Mouse (Mus musculus): ENCODE results near the gene Spata20. TPM values are rescaled to one million over a fixed set of nuclear protein-coding genes. Genes with fewer than 3 reads are reported as not detected.
A peak's percentile ranks its signal among the peaks of the same experiment; 100 is the strongest.

Spata20 gene
- polyA plus RNA-seq, 1 experiment from 2014 or later, result 0.08 TPM

DNA sequence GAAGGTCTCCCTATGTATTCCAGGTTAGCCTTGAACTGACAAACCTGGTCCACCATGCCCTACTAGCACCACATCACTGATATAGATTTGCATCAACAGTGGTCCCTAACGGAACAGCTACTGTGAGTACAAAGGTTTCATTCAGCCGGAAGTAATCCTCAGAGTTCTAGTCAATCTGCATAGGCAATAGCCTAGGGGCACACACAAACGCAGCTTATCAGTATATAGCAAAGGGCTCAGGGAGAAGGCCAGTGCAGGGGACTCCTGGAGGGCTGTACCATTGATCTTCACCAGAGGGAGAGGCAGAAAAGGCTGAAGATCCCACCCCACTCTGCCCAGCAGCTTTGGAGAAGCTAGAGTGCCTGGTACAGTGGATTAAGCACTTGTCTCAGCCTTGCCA, 39.0 kb downstream of the Spata20 start:
- no peaks in the 10 kb centered on the region for H3K9me3 ChIP-seq (replicated peaks; ENCODE audit: control insufficient read depth, low read length)
- no peak for ATAC-seq (replicated peaks; ENCODE audit: extremely low read depth, insufficient read depth, low FRiP score)
- no peak overlapping the region for H3K4me3 ChIP-seq (ENCODE audit: low read length)
- 45% methylated on average over 3 of the region's 3 CpGs for WGBS
- H3K4me1 ChIP-seq (ENCODE audit: control insufficient read depth, insufficient read depth, low read length), result peaks cover 34% of the 10 kb centered on the region
- no peak overlapping the region for H3K27ac ChIP-seq (ENCODE audit: low read length)
- no peak overlapping the region for H3K4me2 ChIP-seq (ENCODE audit: low read depth, low read length)
- no peak overlapping the region for H3K9ac ChIP-seq (ENCODE audit: low read length)
- H3K27me3 ChIP-seq (ENCODE audit: control insufficient read depth, insufficient read depth, low read length), result peaks cover 2% of the 10 kb centered on the region; the same call in 1 of the 2 replicates
- H3K36me3 ChIP-seq (ENCODE audit: control insufficient read depth, insufficient read depth), result no peaks in the 10 kb centered on the region

DNA sequence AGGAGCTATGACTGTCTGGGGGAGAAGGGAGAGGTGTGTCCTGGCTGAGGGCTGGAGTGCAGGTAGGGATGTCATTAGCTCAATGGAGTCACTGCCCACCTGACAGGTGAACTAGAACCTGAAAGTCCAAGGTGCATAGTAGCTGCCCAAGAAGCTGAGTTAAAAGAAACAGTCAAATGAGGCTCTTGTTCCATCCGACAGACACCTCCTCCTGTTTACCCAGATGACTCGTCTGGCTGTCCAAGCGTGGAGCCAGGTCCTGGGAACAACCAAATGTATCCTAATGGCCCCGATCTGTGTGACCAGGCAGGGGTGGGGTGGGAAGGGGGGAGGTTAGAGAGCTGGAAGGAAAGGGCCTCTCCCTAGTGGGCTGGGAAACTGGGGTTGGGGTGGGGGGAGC, 40.7 kb downstream of the Spata20 start:
- WGBS, result 64% methylated on average over 4 of the region's 4 CpGs
- Histone ChIP-seq H3K9me3 (replicated peaks; ENCODE audit: control insufficient read depth, low read length) (no peaks in the 10 kb centered on the region), H3K9ac (ENCODE audit: low read length) (no peak overlapping the region), H3K4me1 (ENCODE audit: control insufficient read depth, insufficient read depth, low read length) (peaks cover 32% of the 10 kb centered on the region), H3K4me2 (ENCODE audit: low read depth, low read length) (no peak overlapping the region), H3K4me3 (ENCODE audit: low read length) (no peak overlapping the region), H3K27ac (ENCODE audit: low read length) (no peak overlapping the region), H3K27me3 (ENCODE audit: control insufficient read depth, insufficient read depth, low read length) (peaks cover 2% of the 10 kb centered on the region; the same call in 1 of the 2 replicates), H3K36me3 (ENCODE audit: control insufficient read depth, insufficient read depth) (no peaks in the 10 kb centered on the region)
- ATAC-seq (replicated peaks; ENCODE audit: extremely low read depth, insufficient read depth, low FRiP score), result no peak

- Histone ChIP-seq H3K4me1 (ENCODE audit: control insufficient read depth, insufficient read depth, low read length) (peaks cover 29% of the 10 kb centered on the region), H3K9ac (ENCODE audit: low read length) (no peak overlapping the region), H3K27me3 (ENCODE audit: control insufficient read depth, insufficient read depth, low read length) (peaks cover 2% of the 10 kb centered on the region; the same call in 1 of the 2 replicates), H3K9me3 (replicated peaks; ENCODE audit: control insufficient read depth, low read length) (no peaks in the 10 kb centered on the region), H3K36me3 (ENCODE audit: control insufficient read depth, insufficient read depth) (no peaks in the 10 kb centered on the region), H3K4me2 (ENCODE audit: low read depth, low read length) (no peak overlapping the region), H3K4me3 (ENCODE audit: low read length) (no peak overlapping the region), H3K27ac (ENCODE audit: low read length) (no peak overlapping the region)
- 70% methylated on average over 5 of the region's 5 CpGs for WGBS
- no peak for ATAC-seq (replicated peaks; ENCODE audit: extremely low read depth, insufficient read depth, low FRiP score)
Observed at GRCm38 (mm10) chr11:94444829-94445228, 41.1 kb downstream of the Spata20 start.

- H3K4me2 ChIP-seq (ENCODE audit: low read depth, low read length), result no peak overlapping the region
- H3K27me3 ChIP-seq (ENCODE audit: control insufficient read depth, insufficient read depth, low read length), result peaks cover 5% of the 10 kb centered on the region
- WGBS, result 51% methylated on average over 9 of the region's 9 CpGs
- no peak for ATAC-seq (replicated peaks; ENCODE audit: extremely low read depth, insufficient read depth, low FRiP score)
- H3K9me3 ChIP-seq (replicated peaks; ENCODE audit: control insufficient read depth, low read length), result no peaks in the 10 kb centered on the region
- no peak overlapping the region for H3K9ac ChIP-seq (ENCODE audit: low read length)
- no peaks in the 10 kb centered on the region for H3K36me3 ChIP-seq (ENCODE audit: control insufficient read depth, insufficient read depth)
- H3K4me1 ChIP-seq (ENCODE audit: control insufficient read depth, insufficient read depth, low read length), result peaks cover 11% of the 10 kb centered on the region
- no peak overlapping the region for H3K4me3 ChIP-seq (ENCODE audit: low read length)
- H3K27ac ChIP-seq (ENCODE audit: low read length), result no peak overlapping the region
Observed at GRCm38 (mm10) chr11:94441752-94442151, 44.2 kb downstream of the Spata20 start.

- ATAC-seq (replicated peaks; ENCODE audit: extremely low read depth, insufficient read depth, low FRiP score), result peak; percentile 30; the same call in 1 of the 2 replicates
- Histone ChIP-seq H3K36me3 (ENCODE audit: control insufficient read depth, insufficient read depth) (no peaks in the 10 kb centered on the region), H3K9ac (ENCODE audit: low read length) (no peak overlapping the region; the same call in 1 of the 2 replicates), H3K4me3 (ENCODE audit: low read length) (no peak overlapping the region), H3K4me2 (ENCODE audit: low read depth, low read length) (no peak overlapping the region), H3K27ac (ENCODE audit: low read length) (0 out of 2 replicates have a peak overlapping the region, but pooled peaks have one; percentile 37), H3K9me3 (replicated peaks; ENCODE audit: control insufficient read depth, low read length) (no peaks in the 10 kb centered on the region), H3K4me1 (ENCODE audit: control insufficient read depth, insufficient read depth, low read length) (peaks cover 11% of the 10 kb centered on the region), H3K27me3 (ENCODE audit: control insufficient read depth, insufficient read depth, low read length) (peaks cover 3% of the 10 kb centered on the region)
- WGBS, result 38% methylated on average over 7 of the region's 7 CpGs
Observed at GRCm38 (mm10) chr11:94441122-94441521, 44.9 kb downstream of the Spata20 start.

- Histone ChIP-seq H3K4me1 (ENCODE audit: control insufficient read depth, insufficient read depth, low read length) (peaks cover 11% of the 10 kb centered on the region), H3K9ac (ENCODE audit: low read length) (no peak overlapping the region), H3K27me3 (ENCODE audit: control insufficient read depth, insufficient read depth, low read length) (peaks cover 3% of the 10 kb centered on the region; the same call in 1 of the 2 replicates), H3K9me3 (replicated peaks; ENCODE audit: control insufficient read depth, low read length) (no peaks in the 10 kb centered on the region), H3K36me3 (ENCODE audit: control insufficient read depth, insufficient read depth) (no peaks in the 10 kb centered on the region), H3K27ac (ENCODE audit: low read length) (no peak overlapping the region), H3K4me2 (ENCODE audit: low read depth, low read length) (no peak overlapping the region), H3K4me3 (ENCODE audit: low read length) (no peak overlapping the region)
- 92% methylated on average over 6 of the region's 6 CpGs for WGBS
- no peak for ATAC-seq (replicated peaks; ENCODE audit: extremely low read depth, insufficient read depth, low FRiP score)
Observed at GRCm38 (mm10) chr11:94440421-94440820, 45.6 kb downstream of the Spata20 start.

DNA sequence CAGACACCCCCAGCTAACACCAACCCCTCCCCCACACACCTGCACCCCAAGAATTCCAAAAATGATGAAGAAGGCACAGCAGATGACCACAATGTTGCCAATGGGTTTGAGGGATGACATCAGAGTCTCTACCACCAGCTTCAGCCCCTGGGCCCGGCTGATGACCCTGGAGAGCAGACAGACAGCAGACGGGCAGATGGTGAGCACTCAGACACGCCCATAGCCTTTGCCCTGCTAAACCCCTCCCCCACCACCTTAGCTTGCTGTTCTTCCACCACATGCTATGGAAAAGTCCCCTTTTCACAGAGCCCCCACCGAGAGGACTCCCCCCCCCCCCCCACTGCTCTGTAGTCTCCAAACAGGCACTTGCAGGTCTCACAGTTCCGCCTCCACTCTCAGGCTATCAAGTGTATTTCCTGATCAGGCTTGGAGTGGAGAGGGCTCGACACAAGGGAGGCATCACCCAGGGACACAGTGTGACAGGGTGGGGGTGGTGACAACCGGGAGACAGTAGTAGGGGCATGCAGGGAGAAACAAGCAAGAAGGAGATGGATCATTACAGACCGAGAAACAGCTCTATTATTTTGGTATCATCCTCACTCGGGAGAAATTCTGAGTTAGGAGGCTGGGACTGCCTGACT, 56.8 kb downstream of the Spata20 start:
- WGBS, result 19% methylated on average over 9 of the region's 9 CpGs
- H3K27me3 ChIP-seq (ENCODE audit: control insufficient read depth, insufficient read depth, low read length), result peaks cover 15% of the 10 kb centered on the region

More for the DNA sequence above, 56.8 kb downstream of the Spata20 start:
- H3K4me2 ChIP-seq (ENCODE audit: low read depth, low read length), result 0 out of 2 replicates have a peak overlapping the region, but pooled peaks have one; percentile 1
- no peaks in the 10 kb centered on the region for H3K9me3 ChIP-seq (replicated peaks; ENCODE audit: control insufficient read depth, low read length)
- no peaks in the 10 kb centered on the region for H3K36me3 ChIP-seq (ENCODE audit: control insufficient read depth, insufficient read depth)
- ATAC-seq (replicated peaks; ENCODE audit: extremely low read depth, insufficient read depth, low FRiP score), result 0 out of 2 replicates have a peak, but pooled peaks have one; percentile 10
- H3K9ac ChIP-seq (ENCODE audit: low read length), result no peak overlapping the region
- peaks cover 21% of the 10 kb centered on the region for H3K4me1 ChIP-seq (ENCODE audit: control insufficient read depth, insufficient read depth, low read length)
- peak overlapping the region; percentile 73 for H3K27ac ChIP-seq (ENCODE audit: low read length)
- H3K4me3 ChIP-seq (ENCODE audit: low read length), result no peak overlapping the region

Other genes with a start within 250 kb of the Spata20 start
- 3.1 and 3.7 TPM in 2 replicates for gene Wfikkn2, start 240.2 kb downstream of the Spata20 start, polyA plus RNA-seq (2015; fragmentation: Nextera tagmentation; extraction: Ambion mirVana)
- gene Gm21885, start 204.3 kb downstream of the Spata20 start, polyA plus RNA-seq (2015; fragmentation: Nextera tagmentation; extraction: Ambion mirVana), result not detected in 2 replicates
- gene Luc7l3, start 164.2 kb downstream of the Spata20 start, polyA plus RNA-seq (2015; fragmentation: Nextera tagmentation; extraction: Ambion mirVana), result 62.4 and 73.2 TPM in 2 replicates
- gene Ankrd40, start 158.2 kb downstream of the Spata20 start, polyA plus RNA-seq (2015; fragmentation: Nextera tagmentation; extraction: Ambion mirVana), result 17.5 and 22.6 TPM in 2 replicates
- gene Abcc3, start 93.2 kb downstream of the Spata20 start, polyA plus RNA-seq (2015; fragmentation: Nextera tagmentation; extraction: Ambion mirVana), result 1.1 and 1.3 TPM in 2 replicates
- gene Cacna1g, start 12.0 kb downstream of the Spata20 start, polyA plus RNA-seq (2015; fragmentation: Nextera tagmentation; extraction: Ambion mirVana), result 5.8 and 7.6 TPM in 2 replicates
- gene Epn3, start 13.8 kb upstream of the Spata20 start, polyA plus RNA-seq (2015; fragmentation: Nextera tagmentation; extraction: Ambion mirVana), result 13.6 and 17.9 TPM in 2 replicates
- gene Mycbpap, start 35.6 kb upstream of the Spata20 start, polyA plus RNA-seq (2015; fragmentation: Nextera tagmentation; extraction: Ambion mirVana), result 5.7 and 9.1 TPM in 2 replicates
- gene Rsad1, start 63.1 kb upstream of the Spata20 start, polyA plus RNA-seq (2015; fragmentation: Nextera tagmentation; extraction: Ambion mirVana), result 7.3 and 8.0 TPM in 2 replicates
- gene Chad, start 78.9 kb upstream of the Spata20 start, polyA plus RNA-seq (2015; fragmentation: Nextera tagmentation; extraction: Ambion mirVana), result 2.0 and 2.1 TPM in 2 replicates
- 2.7 and 3.9 TPM in 2 replicates for gene Acsf2, start 115.7 kb upstream of the Spata20 start, polyA plus RNA-seq (2015; fragmentation: Nextera tagmentation; extraction: Ambion mirVana)
- gene Lrrc59, start 143.6 kb upstream of the Spata20 start, polyA plus RNA-seq (2015; fragmentation: Nextera tagmentation; extraction: Ambion mirVana), result 120 and 123 TPM in 2 replicates
- 123 and 134 TPM in 2 replicates for gene Mrpl27, start 167.6 kb upstream of the Spata20 start, polyA plus RNA-seq (2015; fragmentation: Nextera tagmentation; extraction: Ambion mirVana)
- 9.9 and 11.3 TPM in 2 replicates for gene Eme1, start 167.8 kb upstream of the Spata20 start, polyA plus RNA-seq (2015; fragmentation: Nextera tagmentation; extraction: Ambion mirVana)
- gene Xylt2, start 191.3 kb upstream of the Spata20 start, polyA plus RNA-seq (2015; fragmentation: Nextera tagmentation; extraction: Ambion mirVana), result 11.6 and 12.9 TPM in 2 replicates
- gene Gm11541, start 218.3 kb upstream of the Spata20 start, polyA plus RNA-seq (2015; fragmentation: Nextera tagmentation; extraction: Ambion mirVana), result not detected in 2 replicates

Data from heart, embryonic 16.5 days (tissue).